Mouse (Mus musculus) CH12.LX (cell line): Measurements from ENCODE around the gene Ccdc6.

Source experiments
- CTCF ChIP-seq, 2 experiments: IDR thresholded peaks in 1 of 2; conservative IDR thresholded peaks in 1 of 2; 2 replicates each; pipeline ENCODE4 v1.5.1; 2011 to 2012; ENCODE audit warnings: low read depth in 2 of 2, low read length in 2 of 2, improper control_type of control experiment in 1 of 2, inconsistent platforms in 1 of 2, mild to moderate bottlenecking in 1 of 2, moderate library complexity in 1 of 2
- POLR2A ChIP-seq: IDR thresholded peaks from 2 replicates; pipeline ENCODE4 v1.6.1; 2011; ENCODE audit warnings: low read depth, mild to moderate bottlenecking, improper control_type of control experiment, low read length
- RAD21 ChIP-seq: IDR thresholded peaks from 2 replicates; pipeline ENCODE4 v1.6.1; 2011; ENCODE audit warnings: low read depth, mild to moderate bottlenecking, low read length, improper control_type of control experiment, moderate library complexity
- ZKSCAN1 ChIP-seq: IDR thresholded peaks from 2 replicates; pipeline ENCODE4 v1.6.1; 2012; ENCODE audit warnings: low read depth, inconsistent platforms, low read length, improper control_type of control experiment, borderline replicate concordance

DNA sequence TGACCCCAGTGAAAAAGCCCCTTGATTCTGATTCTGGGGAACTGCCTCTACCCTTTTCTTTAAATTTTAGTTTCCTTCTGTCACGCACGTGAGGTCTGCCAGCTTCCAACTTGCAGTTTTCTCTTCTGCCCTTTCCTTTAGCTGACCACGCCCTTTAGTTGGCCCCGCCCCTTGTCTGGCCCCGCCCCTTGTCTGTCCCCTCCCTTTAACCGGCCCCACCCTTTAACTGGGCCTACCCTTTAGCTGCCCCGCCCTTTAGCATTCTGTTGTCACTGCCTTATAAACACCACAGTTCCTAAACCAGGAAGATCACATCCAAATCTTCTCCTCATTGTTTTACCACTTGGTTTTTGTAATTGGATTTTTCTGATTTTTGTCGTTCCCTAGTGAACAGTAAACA is 41.2 kb downstream of the Ccdc6 start:
- no peak for TF ChIP-seq CTCF (conservative IDR thresholded peaks at IDR 0.05 in 1 of 2, IDR thresholded peaks at IDR 0.05 in 1 of 2; ENCODE audit: low read depth in 2 of 2, low read length in 2 of 2)
- TF ChIP-seq ZKSCAN1, result no peak
- no peak for TF ChIP-seq RAD21
- no peak for TF ChIP-seq POLR2A
